Mouse (Mus musculus): ENCODE measurements around the gene 2610002M06Rik. TPM values are rescaled to one million over a fixed set of nuclear protein-coding genes. Genes with fewer than 3 reads are reported as not detected.

The 2610002M06Rik gene
- total RNA-seq (2021) = 10 to 100 TPM; 30.4 to 34.5 TPM
- long read RNA-seq, experiment 1, full-length matches to known transcripts = 9 of 12 reads
- long read RNA-seq, experiment 1, partial matches to known transcripts = 0 of 12 reads
- long read RNA-seq, experiment 1, other reads (novel, unspliced or antisense) = 3 of 12 reads
- long read RNA-seq, experiment 2, full-length matches to known transcripts = 16 of 18 reads
- long read RNA-seq, experiment 2, partial matches to known transcripts = 1 of 18 reads
- long read RNA-seq, experiment 2, other reads (novel, unspliced or antisense) = 1 of 18 reads

DNA sequence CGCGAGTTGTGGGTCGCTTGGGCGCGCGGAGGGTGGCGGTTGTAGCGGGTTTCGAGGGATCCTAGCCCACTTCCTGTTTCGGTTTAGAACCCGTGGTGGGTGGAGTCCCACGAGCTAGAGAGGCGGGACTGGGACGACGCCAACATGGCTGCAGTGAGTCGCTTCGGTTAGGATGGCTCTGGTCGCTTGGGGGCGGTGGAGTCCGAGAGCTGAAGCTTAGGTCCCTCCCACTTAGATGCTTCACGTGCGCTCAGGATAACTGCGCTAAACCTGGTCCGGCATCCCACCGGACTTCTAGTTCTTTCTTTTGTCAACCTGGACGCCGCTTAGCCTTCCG lies at the start of gene 2610002M06Rik:
Gene 2610002M06Rik, minus strand, starts transcription at position 117 of the 337 bp plus-strand sequence.
- DNase-seq (ENCODE audit: low spot score in 2 of 2) = peak; percentile 67 to 79

DNA sequence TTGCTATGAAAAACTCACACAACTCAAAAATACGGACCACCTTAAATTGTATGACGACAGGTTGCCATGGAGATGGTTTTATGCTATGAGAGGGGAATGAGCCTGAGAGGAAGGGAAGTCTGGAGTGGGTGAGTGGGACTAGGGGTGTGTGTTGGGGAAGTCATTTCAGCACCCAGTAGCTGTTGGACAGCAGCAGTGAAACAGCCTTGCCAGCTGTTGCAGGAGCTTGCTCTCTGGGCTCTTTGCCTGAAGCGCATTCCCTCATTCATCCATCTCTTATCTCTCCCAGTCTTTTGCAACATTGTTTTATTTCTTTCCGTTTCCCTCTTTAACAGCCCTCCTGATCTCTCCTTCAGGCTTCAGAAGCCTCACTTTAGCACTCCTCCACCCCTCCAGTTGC lies 42.0 kb upstream of the 2610002M06Rik start:
- DNase-seq (ENCODE audit: low spot score in 2 of 2) = no peak

DNA sequence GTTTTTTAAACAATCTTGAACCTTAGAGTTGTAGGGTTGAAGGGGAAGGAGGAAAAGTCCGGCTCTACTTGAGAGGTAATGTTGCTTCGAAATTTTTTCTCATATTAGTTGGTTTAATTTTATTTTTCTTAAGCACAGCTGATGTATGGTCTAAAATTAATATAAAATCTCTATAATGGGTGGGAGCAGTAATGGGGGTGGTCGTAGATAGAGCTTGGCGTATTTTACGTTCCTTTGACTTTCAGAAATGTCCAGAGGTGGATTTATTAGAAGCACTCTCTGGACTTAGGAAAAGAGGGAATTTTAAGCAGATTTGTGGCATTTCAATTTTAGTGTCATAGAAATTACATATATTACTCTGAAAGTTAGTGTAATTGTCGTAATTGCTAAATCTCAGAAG lies 592 bp upstream of the 2610002M06Rik start:
- DNase-seq (ENCODE audit: low spot score in 2 of 2) = no peak

DNA sequence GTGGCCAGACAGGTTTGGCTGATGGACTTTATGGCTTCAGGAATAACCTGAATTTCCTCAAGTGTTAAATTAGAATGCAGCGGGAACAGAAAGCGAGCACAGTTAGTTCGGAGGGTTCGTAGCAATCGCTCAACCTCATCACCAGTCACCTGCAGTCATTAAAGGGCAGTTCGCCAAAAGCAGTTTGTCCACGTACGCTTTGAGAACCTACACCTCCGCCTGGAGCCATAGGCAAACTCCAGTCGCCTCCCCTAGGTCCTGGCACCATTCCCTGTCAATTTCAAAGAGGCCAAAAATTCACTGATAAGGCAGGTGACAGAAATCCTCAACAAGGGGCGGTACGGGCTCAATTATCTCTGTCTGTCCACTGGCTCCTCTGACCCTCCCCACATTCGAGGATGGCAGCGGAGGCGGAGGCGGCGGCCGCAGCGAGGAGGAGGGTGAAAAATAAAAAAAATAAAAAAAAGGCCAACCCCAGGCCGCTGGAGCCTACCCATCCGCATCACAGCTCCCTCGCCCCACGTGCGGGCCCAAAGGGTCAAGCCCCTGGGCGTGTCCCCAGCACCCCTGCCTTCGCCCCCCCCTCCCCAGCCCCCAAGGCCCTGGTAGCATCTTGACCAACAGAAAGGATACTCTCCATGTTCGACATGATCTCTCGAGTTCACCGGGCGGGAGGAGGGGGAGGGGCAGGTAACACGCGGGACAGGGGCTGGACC lies 474 bp downstream of the 2610002M06Rik start:
- DNase-seq (ENCODE audit: low spot score in 2 of 2) = peak in 1 of 2 experiments; percentile 18

DNA sequence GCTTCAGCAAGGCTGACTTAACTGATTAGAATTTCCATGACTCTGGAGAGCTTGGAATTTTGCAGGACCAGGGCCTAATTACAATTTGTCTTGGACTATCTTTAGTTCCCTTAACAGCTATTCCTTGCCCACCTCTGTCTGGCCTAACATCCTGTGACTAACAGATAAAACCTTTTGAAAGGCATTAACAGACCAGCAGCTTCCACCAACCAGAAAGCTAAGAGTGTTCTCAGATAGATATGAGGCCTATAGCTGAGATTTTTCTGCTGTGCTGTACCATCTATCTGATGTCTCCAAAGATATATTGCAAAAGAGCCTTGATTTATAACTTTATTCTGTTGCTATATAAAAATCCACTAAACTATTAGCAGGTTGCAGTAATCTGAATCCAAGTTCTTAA lies 4.0 kb downstream of the 2610002M06Rik start:
- DNase-seq (ENCODE audit: low spot score in 2 of 2) = no peak

DNA sequence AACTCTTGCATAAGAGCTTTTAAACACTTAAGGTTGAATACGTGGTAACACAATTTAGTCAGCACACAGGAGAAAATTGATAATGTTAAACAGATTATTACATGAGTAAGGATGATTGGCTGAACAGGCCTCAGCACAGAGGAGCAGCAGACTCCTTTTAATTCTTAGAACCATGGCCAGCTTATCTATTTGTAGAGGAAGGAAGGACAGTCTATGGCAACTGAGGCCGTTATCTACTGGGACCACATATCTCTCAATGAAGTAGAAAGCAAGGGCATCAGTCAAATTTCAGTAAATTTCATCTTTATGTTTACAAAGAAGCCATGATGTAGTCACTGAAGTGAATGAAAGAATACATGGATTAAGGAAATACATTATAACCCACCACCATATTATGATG lies 19.2 kb downstream of the 2610002M06Rik start:
- DNase-seq (ENCODE audit: low spot score in 2 of 2) = no peak

DNA sequence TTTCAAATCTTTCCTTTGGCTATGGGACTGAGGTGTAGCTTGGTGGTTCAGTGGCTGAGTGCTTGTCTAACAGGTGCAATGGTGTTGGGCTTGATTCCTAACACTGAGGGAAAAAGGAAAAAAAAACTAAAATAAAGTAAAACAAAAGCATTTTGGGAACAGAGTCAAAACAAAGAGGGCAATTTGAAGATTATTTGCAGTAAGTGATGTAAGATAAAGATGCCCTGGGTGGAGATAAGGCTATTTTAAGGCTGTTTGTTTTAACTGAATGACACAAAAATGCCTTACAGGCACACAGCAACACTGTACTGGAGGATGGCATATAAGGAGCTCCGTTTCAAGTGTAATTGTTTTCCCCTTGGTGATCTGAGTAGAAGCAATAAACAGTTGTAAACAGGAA lies 20.3 kb downstream of the 2610002M06Rik start:
- DNase-seq (ENCODE audit: low spot score in 2 of 2) = no peak

DNA sequence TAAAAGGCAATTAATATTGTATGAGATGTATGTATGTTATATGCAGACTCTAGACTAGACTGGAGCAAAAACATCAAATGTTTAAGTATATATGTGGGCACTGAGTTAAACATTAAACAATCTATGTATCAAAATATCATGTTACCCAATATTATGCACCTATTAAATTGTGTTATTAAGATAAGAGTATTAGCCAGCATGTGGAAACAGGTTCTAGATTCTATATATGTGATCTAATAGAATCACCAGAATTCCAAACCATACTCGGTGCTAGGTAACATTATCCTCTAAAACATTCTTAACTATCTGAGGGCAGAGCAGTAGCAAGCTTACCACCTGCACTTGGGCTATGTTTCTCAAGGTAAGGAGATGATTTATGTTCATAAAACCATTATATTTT lies 23.8 kb downstream of the 2610002M06Rik start, which contains the start of gene Tent5d:
Gene Tent5d, plus strand, starts transcription at position 301 of the 400 bp plus-strand sequence.
- DNase-seq (ENCODE audit: low spot score in 2 of 2) = no peak

DNA sequence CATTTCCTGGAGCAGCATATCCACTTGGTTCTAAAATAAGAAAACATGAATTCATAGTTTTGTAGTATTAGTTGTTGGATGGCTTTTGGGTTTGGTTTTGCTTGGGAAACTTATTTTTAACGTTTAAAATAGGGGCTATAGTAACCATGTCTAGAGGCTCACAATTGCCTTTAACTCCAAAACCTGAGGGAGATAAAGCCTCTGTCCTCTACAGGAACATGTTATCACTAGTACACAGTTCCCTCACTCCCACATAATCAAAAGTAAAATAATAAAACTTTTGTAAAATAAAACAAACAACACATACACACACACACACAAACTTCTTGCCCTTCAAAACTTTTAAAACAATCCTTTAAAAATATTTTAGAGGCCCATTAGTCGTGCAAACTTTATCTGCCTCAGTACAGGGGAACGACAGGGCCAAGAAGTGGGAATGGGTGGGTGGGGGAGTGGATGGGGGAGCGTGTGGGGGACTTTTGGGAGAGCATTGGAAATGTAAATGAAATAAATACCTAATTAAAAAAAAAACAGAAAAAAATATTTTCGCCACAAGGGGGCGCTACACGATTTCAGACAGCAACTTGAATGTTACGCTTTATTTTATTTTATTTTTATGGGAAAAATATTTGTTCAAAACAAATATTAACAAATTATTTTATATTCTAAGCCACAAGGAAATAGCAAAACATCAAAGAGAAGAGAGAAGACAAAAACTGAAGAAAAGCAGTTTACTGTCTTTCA lies 25.2 kb downstream of the 2610002M06Rik start:
- DNase-seq (ENCODE audit: low spot score in 2 of 2) = no peak

DNA sequence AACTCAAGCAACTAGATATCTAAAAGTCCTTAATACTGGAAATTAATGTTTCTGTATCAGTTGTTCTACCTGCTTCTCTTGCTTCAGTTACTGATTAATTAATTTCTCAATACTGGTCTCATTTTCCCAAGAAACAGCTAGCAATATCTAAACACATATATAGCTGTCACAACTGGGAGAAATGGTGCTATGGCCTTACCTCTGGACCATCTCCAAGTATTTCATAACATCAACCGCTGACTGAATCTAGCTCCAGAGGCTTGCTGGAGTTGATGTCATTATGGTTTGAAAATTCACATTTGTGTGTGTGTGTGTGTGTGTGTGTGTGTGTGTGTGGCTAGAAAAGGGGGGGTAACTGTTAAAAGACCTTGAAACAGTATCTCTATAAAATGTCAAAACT lies 26.0 kb downstream of the 2610002M06Rik start:
- DNase-seq (ENCODE audit: low spot score in 2 of 2) = no peak

DNA sequence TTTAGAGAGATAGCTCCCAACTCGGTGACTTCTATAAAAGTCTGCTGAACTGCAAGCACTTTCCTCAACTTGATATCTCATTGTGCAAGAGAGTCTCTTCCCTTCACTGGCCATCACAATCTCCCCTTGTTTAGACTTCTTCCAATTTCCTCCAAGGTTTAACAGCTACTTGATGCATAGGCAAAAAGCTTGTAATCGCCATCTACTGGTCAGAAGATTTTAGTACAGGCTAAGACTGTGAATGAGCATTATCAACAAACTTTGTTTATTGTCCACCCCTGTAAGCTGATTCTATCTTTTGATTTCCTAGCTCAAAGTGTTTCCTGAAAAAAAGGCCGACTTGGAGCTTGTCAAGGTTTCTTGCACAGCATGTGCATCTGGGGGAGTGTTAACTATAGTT lies 48.2 kb downstream of the 2610002M06Rik start:
- no peak for DNase-seq (ENCODE audit: low spot score in 2 of 2)

Other genes with a start within 250 kb of the 2610002M06Rik start
- gene Tbx22, start 148.4 kb downstream of the 2610002M06Rik start, total RNA-seq (2021) = not detected
- not detected for gene Tent5d, start 23.7 kb downstream of the 2610002M06Rik start, total RNA-seq (2021)
- gene Gm732, start 132.1 kb upstream of the 2610002M06Rik start, total RNA-seq (2021) = not detected

Data from layer of hippocampus, postnatal 14 days (tissue).